Mouse (Mus musculus) lung, postnatal 10 days (tissue): Measurements from ENCODE around the gene Cd47.

Experiments used
- DNase-seq: peaks from one replicate; pipeline ENCODE4 v3.0.0; 2021

The Cd47 gene

GRCm38 (mm10) chr16:49915532-49916476 lies 115.5 kb downstream of the Cd47 start:
- DNase-seq, result no peak

- DNase-seq, result no peak
Observed at GRCm38 (mm10) chr16:49920191-49920590, 119.9 kb downstream of the Cd47 start.

GRCm38 (mm10) chr16:49921677-49922076 lies 121.3 kb downstream of the Cd47 start:
- DNase-seq, result no peak

- DNase-seq, result no peak
Observed at GRCm38 (mm10) chr16:49922098-49922497, 121.8 kb downstream of the Cd47 start.

- DNase-seq, result peak; percentile 28
Observed at GRCm38 (mm10) chr16:49923720-49924119, 123.4 kb downstream of the Cd47 start.

GRCm38 (mm10) chr16:49924941-49925340 lies 124.6 kb downstream of the Cd47 start:
- no peak for DNase-seq

GRCm38 (mm10) chr16:49933274-49933673 lies 132.9 kb downstream of the Cd47 start:
- no peak for DNase-seq

- DNase-seq, result no peak
Observed at GRCm38 (mm10) chr16:49936008-49936443, 135.7 kb downstream of the Cd47 start.

- DNase-seq, result no peak
Observed at GRCm38 (mm10) chr16:49936793-49937192, 136.5 kb downstream of the Cd47 start.

- peak; percentile 42 for DNase-seq
Observed at GRCm38 (mm10) chr16:49937218-49938165, 137.2 kb downstream of the Cd47 start.

GRCm38 (mm10) chr16:49938483-49939301 lies 138.4 kb downstream of the Cd47 start:
- DNase-seq, result no peak

- no peak for DNase-seq
Observed at GRCm38 (mm10) chr16:49939376-49939775, 139.0 kb downstream of the Cd47 start.

- DNase-seq, result no peak
Observed at GRCm38 (mm10) chr16:49940473-49940872, 140.1 kb downstream of the Cd47 start.

- DNase-seq, result no peak
Observed at GRCm38 (mm10) chr16:49941031-49941430, 140.7 kb downstream of the Cd47 start.

- no peak for DNase-seq
Observed at GRCm38 (mm10) chr16:49943726-49944125, 143.4 kb downstream of the Cd47 start.

- no peak for DNase-seq
Observed at GRCm38 (mm10) chr16:49945084-49945483, 144.8 kb downstream of the Cd47 start.

- DNase-seq, result no peak
Observed at GRCm38 (mm10) chr16:49947049-49947448, 146.7 kb downstream of the Cd47 start.

GRCm38 (mm10) chr16:49947610-49948009 lies 147.3 kb downstream of the Cd47 start:
- no peak for DNase-seq

- no peak for DNase-seq
Observed at GRCm38 (mm10) chr16:49948287-49948686, 148.0 kb downstream of the Cd47 start.

- no peak for DNase-seq
Observed at GRCm38 (mm10) chr16:49949261-49949660, 148.9 kb downstream of the Cd47 start.

GRCm38 (mm10) chr16:49950340-49950739 lies 150.0 kb downstream of the Cd47 start:
- no peak for DNase-seq

- peak; percentile 74 for DNase-seq
Observed at GRCm38 (mm10) chr16:49951288-49951691, 151.0 kb downstream of the Cd47 start.
